Mouse (Mus musculus) urinary bladder, postnatal 10 days (tissue): ENCODE data around the gene Tpr.

ENCODE experiments used
- DNase-seq: peaks from one replicate; pipeline ENCODE4 v3.0.0; 2022; ENCODE audit warnings: low spot score

Gene Tpr

DNA sequence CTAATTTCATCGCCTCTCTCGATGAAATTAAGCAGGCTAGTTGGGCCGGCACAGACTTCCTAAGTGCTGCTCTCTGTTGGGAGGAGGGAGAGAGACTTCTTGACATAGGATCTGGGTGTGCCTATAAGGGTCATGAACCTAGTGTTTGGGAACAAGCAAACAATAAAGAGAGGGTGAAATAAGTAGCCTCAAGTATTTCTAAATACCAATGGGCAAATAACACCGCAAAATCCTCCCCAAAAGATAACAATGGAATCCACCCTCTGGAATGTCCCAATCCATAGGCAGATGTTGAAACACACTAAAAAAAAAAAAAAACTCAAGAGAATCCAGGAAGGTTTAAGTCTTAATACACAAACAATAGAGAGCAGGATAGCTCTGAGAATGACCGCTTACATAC, 70.4 kb downstream of the Tpr start:
- no peak for DNase-seq

DNA sequence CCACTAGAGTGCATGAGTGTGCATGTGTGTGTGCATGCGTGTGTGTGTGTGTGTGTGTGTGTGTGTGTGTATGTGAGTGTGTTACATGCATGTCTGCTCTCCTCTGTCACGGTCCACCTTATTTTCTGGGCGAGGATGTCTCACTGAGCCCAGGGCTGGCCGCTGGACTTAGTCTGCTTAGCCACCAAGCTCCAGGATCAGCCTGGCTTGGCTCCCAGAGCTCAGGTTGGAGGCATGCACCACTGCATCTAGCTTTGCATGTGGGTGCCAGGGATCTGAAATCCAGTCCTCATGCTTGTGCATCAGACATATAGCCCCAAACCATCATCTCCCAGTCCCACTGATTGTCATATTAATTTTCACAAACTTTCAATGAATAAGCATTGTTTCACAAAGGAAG, 71.1 kb downstream of the Tpr start:
- no peak for DNase-seq

DNA sequence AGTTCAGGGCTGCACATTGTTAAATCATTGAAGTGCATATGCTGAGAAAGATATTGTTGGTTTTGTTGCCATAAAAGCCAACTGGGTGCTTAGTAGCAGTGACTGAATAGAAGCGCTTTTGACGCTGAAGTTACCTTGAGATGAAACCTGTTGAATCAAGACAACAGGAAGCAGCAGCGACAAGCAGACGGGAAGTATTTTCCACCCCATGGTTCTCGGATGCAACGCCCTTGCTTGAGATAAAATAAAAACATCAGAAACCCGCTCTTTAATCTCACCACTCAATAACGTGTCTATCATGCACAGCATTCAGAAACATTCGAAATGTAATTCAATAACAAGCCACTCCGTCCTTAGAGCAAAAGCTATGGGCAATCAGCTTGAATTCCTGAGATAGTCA, 72.7 kb downstream of the Tpr start:
- no peak for DNase-seq

DNA sequence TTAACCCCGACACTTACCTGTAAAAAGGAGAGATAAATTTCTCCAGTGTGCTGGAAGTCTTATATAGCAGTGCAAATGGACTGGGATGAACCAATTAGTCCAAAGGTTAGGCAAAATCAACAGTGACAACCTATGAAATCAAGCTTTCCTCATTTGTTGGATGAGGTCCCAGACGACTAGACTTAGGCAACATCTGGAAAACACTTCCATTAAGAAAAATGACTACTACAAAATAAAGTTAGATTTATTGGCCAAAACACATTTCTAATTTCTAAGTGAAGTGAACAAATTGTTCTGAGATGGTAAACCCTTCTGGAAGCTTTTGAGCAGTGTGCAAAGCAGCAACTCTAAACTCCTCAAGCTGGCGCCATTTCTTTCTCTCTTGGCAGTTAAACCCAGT, 73.5 kb downstream of the Tpr start, which contains the start of gene Prg4:
Gene Prg4 (minus strand): TSS at position 34 of the 400 bp plus-strand sequence.
- DNase-seq = no peak

DNA sequence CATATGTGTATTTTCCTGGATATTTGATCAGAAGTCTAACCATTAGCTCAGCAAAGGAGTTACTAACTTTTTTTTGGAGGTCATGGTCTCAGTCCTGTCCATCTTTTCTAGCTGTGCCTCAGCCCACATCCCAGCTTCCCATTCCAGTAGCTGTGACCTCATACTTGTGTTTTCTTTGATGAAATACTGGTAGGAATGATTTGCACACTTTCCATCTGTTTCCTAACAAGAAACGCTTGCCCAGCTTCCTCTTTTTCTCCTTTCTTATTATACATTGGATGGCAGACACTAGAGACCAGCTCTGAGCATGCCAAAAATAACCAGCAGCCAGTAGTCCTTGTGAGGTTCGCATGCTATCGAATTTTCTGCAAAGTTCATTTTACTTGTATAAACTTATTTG, 77.4 kb downstream of the Tpr start:
- DNase-seq = no peak

DNA sequence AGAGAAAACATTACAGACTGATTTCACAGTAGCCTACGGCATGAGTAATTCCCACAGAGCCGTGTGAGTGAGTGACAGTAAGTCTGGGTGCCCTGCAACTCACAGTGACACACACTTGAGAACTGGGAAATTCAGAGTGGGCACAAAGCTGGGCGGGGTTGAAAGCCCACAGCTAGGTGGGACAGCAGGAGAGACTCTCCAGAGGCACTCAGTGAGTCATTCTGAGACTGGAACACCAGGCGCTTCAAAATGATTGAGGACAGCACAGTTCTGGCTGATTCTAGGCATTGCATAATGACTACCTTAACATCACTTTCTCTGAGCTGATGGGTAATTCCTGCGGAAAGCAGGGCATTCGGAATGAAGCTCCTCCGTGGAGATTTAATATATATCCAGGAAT, 79.9 kb downstream of the Tpr start:
- no peak for DNase-seq

DNA sequence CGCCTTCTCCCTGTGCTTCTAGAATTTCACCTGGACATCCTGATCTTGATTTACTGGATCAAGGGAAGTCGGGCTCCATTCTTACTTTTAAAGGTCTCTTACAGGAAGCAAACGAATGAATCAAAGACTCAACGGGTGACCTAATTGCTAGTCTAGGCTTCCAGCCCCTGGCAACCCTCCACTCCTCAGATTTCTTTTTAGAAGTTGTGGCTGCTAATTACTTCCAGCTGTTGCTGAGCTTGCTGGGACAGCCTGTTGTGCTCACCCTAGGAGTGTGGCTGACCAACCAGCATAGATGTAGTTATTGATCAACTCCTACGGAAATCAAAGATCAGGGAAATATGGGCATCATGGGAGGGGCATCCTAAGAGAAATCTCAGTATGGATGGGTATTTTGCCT, 88.0 kb downstream of the Tpr start:
- no peak for DNase-seq

DNA sequence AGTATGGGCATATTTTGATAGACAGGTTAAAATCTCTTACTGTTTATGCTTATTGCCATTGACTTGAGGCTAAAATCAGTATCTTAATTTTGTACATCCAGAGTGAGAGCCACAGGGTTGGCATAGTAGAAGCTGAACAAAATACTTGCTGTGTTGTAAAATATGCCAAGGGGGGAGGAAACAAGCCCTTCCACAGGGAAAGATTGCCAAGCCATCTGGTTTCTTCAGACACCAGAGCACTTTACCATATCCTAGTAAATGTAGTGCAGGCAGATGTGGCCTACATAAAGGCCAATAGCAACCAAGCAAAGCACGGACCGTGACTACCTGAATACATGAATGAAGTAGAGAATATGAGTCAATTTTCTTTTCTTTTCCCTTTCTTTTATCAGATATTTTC, 96.5 kb downstream of the Tpr start:
- DNase-seq = no peak

DNA sequence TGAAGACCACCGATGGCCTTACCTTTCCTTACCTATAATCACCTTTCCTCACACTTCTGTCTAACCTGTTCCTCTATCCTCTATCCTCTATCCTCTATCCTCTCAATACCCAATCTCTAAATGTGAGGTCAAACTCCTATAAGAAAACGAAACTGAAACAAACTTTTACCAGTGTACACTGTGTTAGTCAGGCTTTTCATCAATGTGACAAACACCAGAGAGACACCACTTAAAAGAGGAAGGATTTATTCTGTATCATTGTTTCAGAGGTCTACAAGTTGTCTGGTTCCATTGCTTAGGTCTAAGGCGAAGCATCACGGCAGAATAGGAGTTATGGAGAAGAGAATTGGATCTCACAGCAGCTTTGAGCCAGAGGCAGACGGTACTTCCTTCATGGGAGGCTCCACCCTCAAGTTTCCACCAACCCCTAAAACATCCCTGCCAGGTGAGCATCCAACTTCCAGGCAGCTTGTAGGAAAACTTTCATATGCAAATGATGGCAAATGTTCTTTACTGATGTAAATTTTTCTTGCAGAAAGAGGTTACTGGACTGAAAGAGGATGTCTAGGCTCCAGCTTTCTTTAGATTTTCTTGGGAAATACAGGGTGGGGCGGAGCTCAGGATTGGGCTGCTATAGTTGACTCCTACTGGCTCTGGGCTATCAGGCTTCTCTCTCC, 104.1 kb downstream of the Tpr start:
- DNase-seq = no peak

DNA sequence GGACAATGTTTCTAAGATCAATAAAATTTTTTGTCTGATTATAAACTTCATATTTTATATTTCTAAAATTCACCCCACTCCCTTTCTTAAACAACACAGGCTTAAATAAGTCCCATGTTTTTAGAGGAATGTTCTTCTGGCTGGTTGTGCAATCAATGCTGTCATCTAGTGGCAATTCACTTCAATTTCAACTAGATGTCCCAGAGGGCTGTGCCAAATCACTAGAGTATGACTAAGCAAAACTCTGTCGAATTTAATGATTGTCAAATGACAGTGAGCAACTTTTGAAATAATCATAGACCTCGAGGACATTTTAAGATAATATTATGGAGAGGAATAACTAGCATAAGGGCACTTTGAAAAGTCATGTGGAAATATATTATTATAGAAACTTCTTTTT, 105.1 kb downstream of the Tpr start:
- no peak for DNase-seq

DNA sequence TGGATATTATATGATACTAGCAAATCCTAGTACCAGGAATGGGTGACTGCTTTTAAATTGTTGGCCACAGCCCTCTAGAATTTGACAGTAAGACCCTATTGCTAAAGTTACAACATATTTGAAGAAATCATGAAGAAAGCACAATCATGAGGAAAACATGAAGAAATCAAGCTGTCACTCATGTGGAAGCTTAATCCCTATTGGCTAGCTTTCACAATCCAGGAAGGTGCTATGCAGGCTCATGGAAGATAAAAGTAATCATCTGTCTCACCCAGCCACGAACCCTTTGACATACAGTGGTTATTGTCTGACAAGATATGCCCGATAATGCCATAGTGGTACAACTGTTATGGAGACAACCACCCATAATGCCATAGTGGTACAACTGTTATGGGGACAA, 105.5 kb downstream of the Tpr start:
- DNase-seq = no peak
